Mouse (Mus musculus): ENCODE results near the gene Rhbdl1.
"Not testable (repeated sequence)": the region's sequence is repeated elsewhere in the genome, so short reads cannot be mapped to it uniquely, and the experiment has no call there.

Gene Rhbdl1

GRCm38 (mm10) chr17:25872676-25873075 lies 35.6 kb upstream of the Rhbdl1 start:
- DNase-seq (ENCODE audit: low read depth, low spot score) = no peak

DNA sequence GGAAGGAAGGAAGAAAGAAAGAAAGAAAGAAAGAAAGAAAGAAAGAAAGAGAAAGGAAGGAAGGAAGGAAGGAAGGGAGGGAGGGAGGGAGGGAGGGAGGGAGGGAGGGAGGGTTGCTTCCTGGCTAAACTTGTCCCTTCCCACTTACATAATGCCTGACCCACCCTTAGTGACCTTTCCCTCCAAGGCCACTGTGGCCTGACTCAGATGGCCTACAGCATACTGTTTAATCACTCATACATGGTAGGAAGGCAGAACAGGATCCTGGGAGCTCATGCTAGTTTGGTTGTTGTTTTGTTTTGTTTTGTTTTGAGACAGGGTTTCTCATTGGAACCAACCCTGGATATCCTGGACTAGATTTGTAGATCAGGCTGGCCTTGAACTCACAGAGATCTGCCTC lies 34.5 kb upstream of the Rhbdl1 start:
- not testable (repeated sequence) for DNase-seq (ENCODE audit: low read depth, low spot score)

DNA sequence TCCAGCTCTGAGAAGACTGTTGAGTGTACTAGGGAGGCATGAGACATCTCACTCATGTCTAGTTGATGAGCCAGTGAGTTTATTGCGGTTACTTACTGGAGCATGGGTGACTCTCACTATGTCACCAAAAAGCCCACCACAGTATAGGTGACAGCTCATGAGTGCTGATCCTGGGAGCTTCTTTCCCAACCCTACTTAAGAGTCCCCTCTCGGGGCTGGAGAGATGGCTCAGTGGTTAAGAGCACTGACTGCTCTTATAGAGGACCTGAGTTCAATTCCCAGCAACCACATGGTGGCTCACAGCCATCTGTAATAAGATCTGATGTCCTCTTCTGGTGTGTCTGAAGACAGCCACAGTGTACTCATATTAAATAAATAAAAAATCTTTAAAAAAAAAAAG lies 32.9 kb upstream of the Rhbdl1 start:
- DNase-seq (ENCODE audit: low read depth, low spot score) = no peak

DNA sequence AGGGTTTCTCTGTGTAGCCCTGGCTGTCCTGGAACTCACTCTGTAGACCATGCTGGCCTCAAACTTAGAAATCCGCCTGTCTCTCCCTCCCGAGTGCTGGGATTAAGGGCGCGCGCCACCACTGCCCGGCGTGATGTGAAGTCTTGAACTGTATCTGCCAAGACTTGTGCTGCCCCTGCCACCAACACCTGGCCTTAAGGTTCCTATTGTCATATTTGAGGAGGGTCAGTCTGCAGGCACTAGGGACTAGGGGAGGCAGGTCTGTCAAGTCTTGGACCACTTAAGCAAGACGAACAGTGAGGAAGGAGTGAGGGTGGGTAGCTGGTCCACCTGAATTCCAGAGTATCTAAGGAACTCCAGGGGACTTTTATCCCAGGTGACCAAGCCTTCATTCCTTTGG lies 32.4 kb upstream of the Rhbdl1 start:
- no peak for DNase-seq (ENCODE audit: low read depth, low spot score)

- DNase-seq (ENCODE audit: low read depth, low spot score) = peak; percentile 74
These were observed 31.6 kb upstream of the Rhbdl1 start, which contains the start of gene Mcrip2 for GRCm38 (mm10) chr17:25868601-25869191. Mcrip2 (minus strand) TSS chr17:25868764.

- DNase-seq (ENCODE audit: low read depth, low spot score) = no peak
These were observed 30.9 kb upstream of the Rhbdl1 start for GRCm38 (mm10) chr17:25867836-25868600.

DNA sequence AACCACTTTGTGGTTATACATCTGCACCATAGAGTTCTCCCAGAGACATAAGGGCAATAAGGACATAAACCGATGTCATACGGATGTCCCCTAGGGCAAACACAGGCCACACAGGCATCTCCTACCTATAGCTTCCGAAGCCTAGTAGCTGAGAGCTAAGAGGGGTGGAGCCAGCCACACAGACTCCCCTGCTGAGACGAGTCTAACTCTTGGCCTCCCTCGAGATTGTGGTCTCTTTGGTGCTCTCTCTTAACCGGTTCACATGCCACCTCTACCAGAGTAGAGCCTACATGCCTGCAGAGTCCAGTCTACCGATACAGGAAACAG lies 30.4 kb upstream of the Rhbdl1 start:
- peak; percentile 46 for DNase-seq (ENCODE audit: low read depth, low spot score)

GRCm38 (mm10) chr17:25866172-25866571 lies 29.1 kb upstream of the Rhbdl1 start:
- no peak for DNase-seq (ENCODE audit: low read depth, low spot score)

- no peak for DNase-seq (ENCODE audit: low read depth, low spot score)
These were observed 28.2 kb upstream of the Rhbdl1 start for GRCm38 (mm10) chr17:25865288-25865687.

DNA sequence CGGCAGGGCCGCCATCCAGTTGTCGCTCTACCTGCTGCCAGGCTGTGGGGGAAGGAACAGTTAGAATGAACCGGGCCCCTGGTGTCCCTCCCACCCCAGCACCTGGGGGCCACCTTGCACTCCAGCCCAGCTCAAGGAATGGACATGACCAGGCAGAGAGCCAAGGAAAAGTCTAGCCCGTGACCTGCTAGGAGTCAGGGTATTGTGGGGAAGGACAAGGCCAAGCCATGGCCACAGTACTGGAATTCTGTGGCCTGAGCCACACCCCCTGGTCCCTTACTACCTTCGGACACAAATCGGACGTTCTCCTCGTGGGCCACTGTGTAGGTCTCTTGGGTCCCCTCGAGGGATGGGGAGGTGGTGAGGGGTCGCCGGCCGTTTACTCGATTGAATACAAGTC lies 27.2 kb upstream of the Rhbdl1 start:
- DNase-seq (ENCODE audit: low read depth, low spot score) = no peak

DNA sequence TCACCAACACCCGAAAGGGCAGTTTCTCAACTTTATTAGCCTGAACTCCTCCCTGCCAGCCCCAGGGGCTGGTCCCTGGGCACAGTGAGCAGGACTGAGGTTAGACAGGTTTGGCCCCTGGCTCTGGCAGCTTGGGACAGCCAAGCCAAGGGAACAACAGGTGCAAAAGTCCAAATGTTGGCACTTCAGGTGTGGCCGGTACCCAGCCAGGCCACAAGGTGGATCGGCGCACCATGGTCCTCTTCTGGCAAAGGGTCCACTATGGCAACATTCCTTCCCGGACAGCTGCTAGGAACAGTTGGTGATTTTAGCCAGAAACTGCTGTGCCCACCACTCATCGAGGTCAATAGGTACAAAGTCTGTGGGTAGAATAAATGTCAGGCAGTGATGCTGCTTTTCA lies 26.6 kb upstream of the Rhbdl1 start:
- no peak for DNase-seq (ENCODE audit: low read depth, low spot score)

DNA sequence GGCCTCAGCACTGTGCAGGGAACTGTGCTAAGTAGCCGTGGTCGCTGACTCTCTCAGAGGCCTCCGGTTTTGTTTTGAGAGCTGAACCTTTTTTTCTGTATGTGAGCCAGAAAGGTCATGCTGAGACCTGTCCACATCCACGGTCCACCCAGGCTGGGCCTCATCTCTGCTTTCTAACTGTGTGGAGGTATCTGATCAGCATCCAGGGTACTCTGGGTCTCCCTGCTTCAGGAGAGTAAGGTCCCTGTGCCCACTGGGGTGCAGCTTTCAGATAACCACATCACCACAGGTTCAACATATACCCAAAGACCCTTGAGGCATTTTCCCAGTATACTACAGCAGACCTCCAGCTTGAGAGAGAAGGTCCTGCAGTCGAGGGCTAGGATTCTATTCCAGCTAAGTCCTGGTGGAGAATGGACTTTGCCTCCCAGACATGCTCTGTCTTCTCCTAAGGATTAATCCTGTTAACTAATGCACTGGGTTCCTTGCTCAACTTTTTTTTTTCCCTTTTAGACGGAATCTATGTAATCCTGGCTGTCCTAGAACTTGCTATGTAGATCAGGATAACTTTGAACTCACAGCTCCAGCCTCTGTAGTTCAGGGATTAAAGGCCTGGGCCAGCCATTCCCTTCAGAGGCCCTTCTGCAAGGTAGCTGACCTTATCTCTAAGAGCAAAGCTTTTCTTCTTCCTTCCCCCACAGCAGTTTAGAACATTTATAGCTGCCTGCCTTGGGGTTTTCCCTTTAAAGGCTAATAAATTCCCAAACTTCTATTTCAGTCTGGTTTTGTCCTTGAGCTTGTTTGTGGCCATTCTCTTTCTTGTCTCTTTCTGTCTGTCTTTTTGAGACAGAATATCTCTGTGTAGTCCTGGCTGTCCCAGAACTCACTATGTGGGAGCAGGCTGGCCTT lies 24.9 kb upstream of the Rhbdl1 start:
- DNase-seq (ENCODE audit: low read depth, low spot score) = no peak

GRCm38 (mm10) chr17:25860832-25861703 lies 24.0 kb upstream of the Rhbdl1 start, which contains the start of gene Wdr90:
Wdr90 (minus strand) TSS chr17:25861501.
- DNase-seq (ENCODE audit: low read depth, low spot score) = peak; percentile 97

DNA sequence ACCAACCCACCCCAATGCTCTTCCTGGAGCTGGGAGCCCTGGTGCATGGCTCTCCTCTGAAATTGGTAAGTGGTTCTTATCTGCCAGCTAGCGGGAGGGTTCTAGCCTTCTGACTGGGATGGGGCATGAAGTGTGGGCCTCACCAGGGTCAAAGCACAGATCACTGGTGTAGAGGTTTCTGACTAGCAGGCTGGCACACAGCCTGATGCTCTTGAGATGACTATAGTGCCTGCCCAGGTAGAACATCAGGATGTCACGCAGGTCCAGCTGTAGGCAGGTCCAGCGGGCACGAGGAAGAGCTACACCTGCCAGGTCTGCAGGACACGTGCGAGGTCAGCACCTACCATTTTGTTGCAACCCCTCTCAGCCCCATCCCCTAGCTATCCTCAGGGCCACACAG lies 23.1 kb upstream of the Rhbdl1 start:
- no peak for DNase-seq (ENCODE audit: low read depth, low spot score)

- DNase-seq (ENCODE audit: low read depth, low spot score) = peak; percentile 97
These were observed 7.4 kb upstream of the Rhbdl1 start, which contains the start of gene Rhot2 for GRCm38 (mm10) chr17:25844396-25844901. Rhot2 (minus strand) TSS chr17:25844851.

DNA sequence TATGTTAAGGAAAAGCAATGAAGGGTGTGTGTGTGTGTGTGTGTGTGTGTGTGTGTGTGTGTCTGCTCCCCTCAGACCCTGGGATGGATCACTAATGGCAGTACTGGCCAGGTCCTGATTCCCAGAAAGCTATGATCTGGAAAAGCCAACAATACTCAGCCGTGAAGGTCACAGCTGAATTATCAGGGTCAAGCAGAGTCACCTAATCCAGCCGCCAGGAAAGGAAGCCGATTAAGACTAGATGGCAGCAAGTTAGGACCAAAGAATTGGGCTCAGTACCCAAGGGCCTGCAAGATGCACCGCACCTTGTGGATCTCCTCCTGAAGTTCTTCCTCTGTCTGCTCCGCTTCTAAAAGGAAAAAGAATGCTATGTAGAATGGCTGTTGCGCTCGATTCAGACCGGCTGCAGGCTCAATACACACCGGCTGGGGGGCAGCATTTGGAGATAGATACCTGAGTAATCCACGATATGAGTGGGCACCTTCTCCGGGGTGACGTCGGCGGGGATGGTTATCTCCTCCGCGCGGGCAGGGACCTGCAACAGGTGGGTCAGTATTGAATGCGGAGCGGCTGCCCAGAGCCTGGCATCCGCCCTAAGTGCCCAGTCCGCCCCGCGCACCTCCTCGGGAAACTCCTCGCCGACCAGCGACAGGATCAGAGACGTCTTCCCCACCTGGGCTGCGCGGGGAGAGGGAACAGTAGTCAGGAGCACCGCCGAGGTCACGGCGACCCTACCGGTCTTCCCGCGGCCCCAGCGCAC lies 6.7 kb upstream of the Rhbdl1 start:
- DNase-seq (ENCODE audit: low read depth, low spot score) = no peak

GRCm38 (mm10) chr17:25843122-25843521 lies 6.0 kb upstream of the Rhbdl1 start:
- DNase-seq (ENCODE audit: low read depth, low spot score) = no peak

DNA sequence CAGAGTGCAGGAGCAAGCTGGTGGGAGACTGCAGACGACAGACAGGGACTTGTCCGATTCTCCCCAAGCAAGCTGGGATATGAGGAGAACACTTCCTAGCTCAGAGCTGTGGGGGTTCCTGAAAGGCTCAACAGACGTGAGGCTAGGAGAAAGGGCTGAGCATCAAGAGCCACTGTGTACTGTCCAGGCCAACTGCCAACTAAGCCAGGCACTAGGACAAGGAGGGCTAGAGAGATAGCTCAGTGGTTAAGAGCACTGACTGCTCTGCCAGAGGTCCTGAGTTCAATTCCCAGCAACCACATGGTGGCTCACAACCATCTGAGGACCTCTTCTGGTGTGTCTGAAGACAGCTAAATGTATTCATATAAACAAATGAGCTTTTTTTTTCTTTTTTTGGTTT lies 5.4 kb upstream of the Rhbdl1 start:
- no peak for DNase-seq (ENCODE audit: low read depth, low spot score)

DNA sequence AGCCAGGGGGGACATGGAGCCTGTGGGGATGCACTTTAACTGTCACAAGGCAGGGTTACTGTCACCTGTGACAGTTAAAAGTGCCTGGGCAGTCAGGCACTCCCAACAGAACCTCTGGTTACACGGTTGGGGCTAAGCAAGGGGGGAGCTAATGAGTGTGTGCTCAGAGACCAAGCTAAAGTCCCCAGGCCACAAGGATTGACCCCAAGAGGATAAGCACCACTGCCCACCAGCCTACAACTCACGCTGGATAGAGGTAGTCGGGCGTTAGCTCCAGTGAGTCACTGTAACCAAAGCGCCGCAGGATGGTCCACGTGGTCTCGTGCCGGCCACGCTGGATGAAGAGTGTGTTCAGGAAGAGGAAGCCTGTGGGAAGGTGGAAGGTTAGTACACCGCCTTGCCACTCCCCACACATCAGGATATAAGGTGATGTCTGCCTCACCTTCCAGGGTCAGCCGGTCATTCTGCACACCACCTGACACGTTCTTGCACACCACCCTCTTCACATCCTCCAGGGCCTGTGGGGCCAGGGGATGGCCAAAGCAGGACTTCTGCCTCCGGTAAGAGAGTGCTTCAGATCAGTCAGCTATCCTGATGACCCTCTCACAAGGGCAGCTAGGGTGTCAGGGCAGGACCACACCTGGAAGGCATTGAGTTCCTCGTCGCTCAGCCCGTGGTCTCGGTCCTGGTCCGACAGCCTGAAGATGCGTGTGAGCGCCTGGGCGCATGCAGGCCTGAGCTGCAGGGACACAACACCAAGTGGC lies 4.2 kb upstream of the Rhbdl1 start, which contains the start of gene Gm20683:
Gm20683 (minus strand) TSS at position 647 of the 764 bp plus-strand sequence.
- DNase-seq (ENCODE audit: low read depth, low spot score) = no peak
